Mouse (Mus musculus): Measurements from ENCODE around the gene Sp3. TPM values are rescaled to one million over a fixed set of nuclear protein-coding genes. Genes with fewer than 3 reads are reported as not detected.
"Not testable (repeated sequence)": the region's sequence is repeated elsewhere in the genome, so short reads cannot be mapped to it uniquely, and the experiment has no call there.

Sp3 gene
- polyA plus RNA-seq, 1 experiment: 24.8 TPM

GRCm38 (mm10) chr2:72916170-72916569 is 64.1 kb downstream of the Sp3 start:
- DNase-seq (ENCODE audit: low read depth): no peak

DNA sequence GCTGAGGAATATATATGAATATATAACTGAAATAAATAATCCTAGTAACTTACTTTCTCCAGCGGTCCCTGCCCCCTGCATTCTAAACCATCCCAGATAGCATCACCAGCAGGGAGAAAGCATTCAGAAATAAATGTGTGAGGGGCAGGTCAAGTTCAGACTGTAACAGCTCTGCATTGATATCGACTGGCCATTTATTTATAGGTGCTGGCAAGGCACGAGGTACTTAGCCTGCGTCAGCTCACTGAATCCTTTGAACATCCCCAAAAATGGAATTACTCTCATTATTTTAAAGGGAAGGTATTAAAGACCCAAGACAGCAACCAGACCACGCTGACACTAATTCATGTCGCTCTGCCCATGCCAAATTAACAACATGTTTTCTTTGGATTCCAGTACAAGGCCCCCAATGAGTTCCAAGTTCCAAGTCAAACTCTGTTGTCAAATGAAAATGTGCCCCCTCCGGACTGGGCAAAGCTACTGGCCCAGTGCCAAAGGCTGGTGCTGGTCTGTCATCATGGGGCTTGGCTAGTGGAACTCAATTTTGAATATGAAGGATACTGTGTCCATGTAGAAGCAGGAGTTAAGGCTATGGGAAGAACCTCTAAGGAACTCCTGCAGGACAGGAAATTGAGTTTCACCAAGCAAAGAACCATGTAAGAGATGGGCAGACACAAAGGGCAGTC is 64.9 kb downstream of the Sp3 start:
- no peak for DNase-seq (ENCODE audit: low read depth)

DNA sequence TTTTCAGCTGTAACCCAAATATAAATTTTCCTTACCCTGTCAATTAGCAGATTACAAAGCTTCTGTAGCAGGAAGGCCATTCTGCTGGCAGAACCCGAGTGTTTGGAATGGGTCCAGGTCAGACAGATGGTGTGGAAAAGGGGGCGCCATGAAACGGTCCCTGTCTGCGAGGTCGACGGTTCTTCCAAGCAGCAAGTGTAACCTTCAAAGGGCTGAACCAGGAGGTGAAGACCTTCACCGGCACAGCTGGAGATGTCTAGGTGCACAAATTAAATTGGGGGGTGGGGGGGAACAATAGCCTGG is 66.8 kb downstream of the Sp3 start:
- no peak for DNase-seq (ENCODE audit: low read depth)

GRCm38 (mm10) chr2:72912708-72913457 is 67.4 kb downstream of the Sp3 start:
- no peak for DNase-seq (ENCODE audit: low read depth)

GRCm38 (mm10) chr2:72911527-72911926 is 68.7 kb downstream of the Sp3 start:
- no peak for DNase-seq (ENCODE audit: low read depth)

GRCm38 (mm10) chr2:72909046-72909445 is 71.2 kb downstream of the Sp3 start:
- DNase-seq (ENCODE audit: low read depth): no peak

DNA sequence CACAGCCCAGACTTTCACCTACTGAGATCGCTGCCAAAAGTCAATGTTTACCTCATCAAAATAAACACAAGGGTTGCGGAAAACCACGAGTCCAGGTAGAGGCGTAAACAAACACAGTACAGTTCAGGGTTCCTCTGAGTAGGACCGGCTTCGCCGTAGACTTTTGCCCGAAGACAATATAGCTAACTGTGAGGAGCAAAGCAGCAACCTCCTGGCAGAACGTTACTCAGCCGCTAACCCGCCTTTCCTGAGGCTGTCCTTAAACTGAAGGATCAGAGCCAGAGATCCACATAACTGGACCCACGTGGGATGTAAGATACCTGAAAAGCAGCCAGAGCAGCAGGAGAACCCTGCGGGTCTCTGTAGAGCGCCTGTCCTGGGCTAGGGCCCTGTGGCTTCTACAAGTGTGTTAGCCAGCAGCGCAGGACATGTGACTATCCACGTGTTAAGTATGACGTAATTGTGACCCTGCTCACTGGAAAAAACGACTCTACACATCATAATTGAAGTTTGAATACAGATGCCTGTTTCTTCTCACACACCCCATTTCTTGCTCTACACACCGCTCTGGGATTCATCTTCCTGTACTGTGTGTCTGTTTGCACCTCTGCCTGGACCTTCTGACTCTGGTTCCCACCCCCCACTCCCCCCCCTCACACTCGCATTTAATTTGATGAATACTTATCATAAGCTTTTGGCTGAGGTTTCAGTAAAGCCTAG is 71.9 kb downstream of the Sp3 start:
- no peak for DNase-seq (ENCODE audit: low read depth)

DNA sequence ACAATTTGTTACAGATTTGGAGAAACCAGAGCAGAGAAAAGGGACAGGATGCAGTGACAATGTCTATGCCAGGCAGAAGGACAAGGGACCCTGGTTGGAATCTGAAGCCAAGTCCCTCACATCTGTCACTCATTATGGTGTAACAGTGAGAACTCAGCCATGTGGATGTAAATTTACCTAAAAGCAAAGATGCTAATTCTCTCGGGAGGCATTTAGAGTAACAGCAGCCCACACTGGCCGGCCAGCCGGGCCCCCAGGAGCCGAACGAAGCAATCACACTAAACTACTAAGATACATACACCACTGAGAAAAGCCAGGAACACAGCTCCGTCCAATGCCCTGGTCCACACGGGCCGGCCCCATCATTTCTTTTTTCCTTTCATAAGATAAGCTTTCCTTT is 73.5 kb downstream of the Sp3 start:
- no peak for DNase-seq (ENCODE audit: low read depth)

DNA sequence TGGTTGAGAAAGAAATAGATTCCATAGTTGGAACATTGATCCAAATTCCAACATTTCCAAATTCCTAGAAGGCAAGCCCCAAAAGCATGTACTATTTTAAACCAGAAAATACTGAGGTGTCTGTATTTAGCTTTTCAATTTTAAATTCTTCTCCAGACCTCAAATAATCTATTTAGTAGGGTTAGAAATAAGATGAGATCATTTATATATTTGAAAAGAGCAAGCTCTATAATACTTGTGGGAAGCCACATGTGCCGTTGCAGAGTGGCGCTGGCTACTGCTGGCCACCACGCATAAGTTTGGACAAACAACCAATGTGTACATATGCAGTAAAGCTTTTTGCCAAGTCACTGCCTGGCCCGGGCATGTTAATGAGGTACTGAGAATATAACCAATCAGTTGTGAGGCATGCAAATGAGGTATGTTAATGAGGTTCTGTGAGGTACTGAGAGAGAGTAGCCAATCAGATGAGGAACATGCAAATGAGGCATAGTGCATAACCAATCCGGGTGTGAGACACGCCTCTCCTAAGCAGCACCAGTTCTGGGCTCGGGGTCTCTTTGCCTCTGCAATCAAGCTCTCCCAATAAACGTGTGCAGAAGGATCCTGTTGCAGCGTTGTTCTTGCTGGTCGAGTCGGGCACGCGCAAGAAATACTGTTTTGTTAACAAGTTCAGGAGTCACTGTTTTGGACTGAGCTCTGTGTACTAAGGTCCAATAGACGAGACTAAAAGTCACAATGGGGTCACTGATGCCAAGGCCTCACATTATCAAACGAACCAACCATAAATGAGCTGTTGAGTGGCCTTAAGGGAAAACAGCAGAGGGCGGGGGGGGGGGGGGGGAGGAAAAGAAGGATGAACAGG is 77.2 kb downstream of the Sp3 start:
- DNase-seq (ENCODE audit: low read depth): not testable (repeated sequence)

DNA sequence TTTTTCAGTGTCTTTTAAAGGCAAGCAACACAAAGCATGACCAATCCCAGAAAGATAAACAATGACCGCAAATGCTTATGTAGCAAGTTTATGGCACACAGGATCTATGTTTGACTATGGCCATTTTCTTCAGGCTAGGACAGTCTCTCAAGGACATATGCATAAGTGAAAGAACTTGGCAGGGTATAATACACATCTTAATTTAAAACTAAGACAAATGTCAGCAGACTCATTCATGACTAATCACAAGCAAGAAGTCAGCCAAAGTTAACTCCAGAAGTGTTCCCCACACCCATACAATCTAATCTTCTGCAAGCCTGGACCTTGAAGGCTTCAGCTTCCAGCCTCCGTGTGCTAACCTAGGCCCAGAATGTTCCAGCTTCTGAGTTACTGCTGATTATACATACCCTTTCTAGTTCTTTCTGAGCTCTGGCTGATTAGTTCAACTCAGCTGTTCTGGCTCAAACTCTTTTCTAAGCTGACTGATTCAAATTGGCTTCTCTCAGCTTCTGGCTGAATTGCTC is 81.4 kb downstream of the Sp3 start:
- DNase-seq (ENCODE audit: low read depth): no peak

DNA sequence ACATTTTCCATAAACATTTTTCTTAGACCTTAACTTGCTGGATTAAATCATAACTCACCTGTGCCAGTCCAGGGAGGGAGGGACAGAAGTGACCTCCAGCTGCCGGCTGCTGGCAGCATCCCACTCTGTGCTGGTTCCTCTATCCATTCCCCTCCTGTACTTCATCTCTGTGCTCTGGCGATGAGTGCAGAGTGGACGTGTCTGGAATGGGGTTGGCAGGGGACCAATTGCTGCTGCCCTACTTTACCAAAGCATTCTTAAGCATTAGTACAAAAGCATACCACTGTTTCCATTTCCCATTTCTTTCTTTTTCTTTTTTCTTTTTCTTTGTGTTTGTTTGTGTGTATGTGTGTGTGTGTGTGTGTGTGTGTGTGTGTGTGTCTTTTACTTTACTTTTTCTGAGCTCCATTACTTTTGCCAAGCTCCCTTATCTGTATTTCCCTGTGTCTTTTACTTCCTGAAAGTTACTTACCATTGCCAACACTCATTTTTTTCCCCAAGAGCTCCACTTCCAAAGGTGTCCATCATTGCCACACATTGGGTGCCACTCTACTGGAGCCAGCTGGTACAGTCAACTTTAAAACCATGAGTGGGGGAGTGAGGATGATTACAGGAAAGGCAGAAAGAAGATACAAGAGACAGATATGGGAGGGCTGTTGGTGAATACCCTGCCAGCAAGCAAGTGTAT is 82.0 kb downstream of the Sp3 start:
- DNase-seq (ENCODE audit: low read depth): no peak

- DNase-seq (ENCODE audit: low read depth): no peak
These were observed 90.4 kb downstream of the Sp3 start for GRCm38 (mm10) chr2:72889806-72890205.

Other genes with a start within 250 kb of the Sp3 start
- not detected in 2 replicates for gene Gm11084, start 6.3 kb upstream of the Sp3 start, polyA plus RNA-seq (2012; rRNA removed)
- 11.2 and 13.1 TPM in 2 replicates for gene Ola1, start 238.5 kb upstream of the Sp3 start, polyA plus RNA-seq (2012; rRNA removed)

Measured in gonadal fat pad, adult 2 months (tissue).